Mouse (Mus musculus) bone marrow macrophage, adult 2 months (primary cell): ENCODE data around the gene Tanc2. TPM values are rescaled to one million over a fixed set of nuclear protein-coding genes. Genes with fewer than 3 reads are reported as not detected.
A peak's percentile ranks its signal among the peaks of the same experiment; 100 is the strongest.

Experiments
- H3K27ac ChIP-seq: 2 replicates; pipeline ENCODE4 v1.5.1; 2012; ENCODE audit warnings: low read depth, low read length; ENCODE audit not compliant: insufficient read depth
- H3K4me1 ChIP-seq: 2 replicates; pipeline ENCODE4 v1.6.1; 2012; ENCODE audit warnings: low read length; ENCODE audit not compliant: control insufficient read depth, insufficient read depth
- H3K4me3 ChIP-seq: 2 replicates; pipeline ENCODE4 v1.5.1; 2012; ENCODE audit warnings: mild to moderate bottlenecking, low read length, moderate library complexity; ENCODE audit not compliant: insufficient read depth
- CTCF ChIP-seq: IDR thresholded peaks from 2 replicates; pipeline ENCODE4 v1.5.1; 2012; ENCODE audit warnings: low read depth, mild to moderate bottlenecking, low read length, moderate library complexity
- POLR2A ChIP-seq: IDR thresholded peaks from 2 replicates; pipeline ENCODE4 v1.6.1; 2012; ENCODE audit warnings: mild to moderate bottlenecking, low read depth, low read length, borderline replicate concordance
- polyA plus RNA-seq: library from polyadenylated mRNA; stranded (reverse); fragments of >200 nt; gene quantifications from 2 replicates; pipeline ENCODE4 v1.2.4, GENCODE M21; 2012; ENCODE audit not compliant: missing spikeins, insufficient read depth, insufficient read length

Tanc2 gene
- polyA plus RNA-seq, 1 experiment: 35.1 TPM

DNA sequence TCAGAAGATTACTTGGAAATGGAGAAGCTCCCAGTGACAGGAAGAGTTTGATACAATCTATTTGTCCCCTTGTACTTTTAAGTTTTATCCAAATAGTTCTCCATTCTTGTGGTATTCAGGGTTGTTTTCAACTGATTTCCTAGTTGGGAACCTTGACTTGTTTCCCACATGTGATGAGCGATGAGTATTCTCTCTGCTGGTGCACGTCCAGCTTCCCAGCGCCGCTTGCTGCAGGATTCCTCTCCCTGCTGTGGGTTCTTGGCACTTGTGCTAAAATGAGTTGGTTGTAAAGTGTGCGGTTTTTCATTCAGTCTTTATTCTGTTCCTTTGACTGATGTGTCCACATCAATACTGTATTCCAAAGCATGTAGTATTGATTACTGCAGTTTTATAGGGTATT, 217.3 kb downstream of the Tanc2 start:
- H3K4me3 ChIP-seq: no peak overlapping the region
- no peak overlapping the region for H3K27ac ChIP-seq
- TF ChIP-seq POLR2A: no peak
- TF ChIP-seq CTCF: no peak
- H3K4me1 ChIP-seq: no peaks in the 10 kb centered on the region

- Histone ChIP-seq H3K4me1 (peaks cover 4% of the 10 kb centered on the region; the same call in 1 of the 2 replicates), H3K4me3 (no peak overlapping the region), H3K27ac (no peak overlapping the region)
- TF ChIP-seq POLR2A (no peak), CTCF (no peak)
These were observed 233.5 kb downstream of the Tanc2 start for GRCm38 (mm10) chr11:105823246-105823645.

DNA sequence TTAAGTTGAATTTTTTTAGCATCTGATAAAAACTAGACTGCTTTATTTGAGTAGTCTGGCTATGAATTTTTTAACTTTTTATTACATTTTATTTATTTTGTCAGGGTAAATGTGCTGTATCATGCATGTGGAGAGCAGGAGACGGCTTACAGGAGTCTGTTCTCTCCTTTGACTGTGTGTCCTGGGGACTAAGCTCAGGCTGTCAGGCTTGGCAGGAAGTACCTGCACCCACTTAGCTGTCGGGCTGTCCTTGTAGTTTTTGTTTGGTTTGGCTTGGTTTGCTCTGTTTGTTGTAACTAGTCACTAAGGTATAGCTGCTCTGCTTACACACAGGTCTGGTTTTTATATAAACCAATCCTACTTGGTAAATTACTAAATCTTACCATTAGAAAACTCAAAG, 234.0 kb downstream of the Tanc2 start:
- Histone ChIP-seq H3K27ac (no peak overlapping the region), H3K4me3 (no peak overlapping the region), H3K4me1 (peaks cover 6% of the 10 kb centered on the region; the same call in 1 of the 2 replicates)
- TF ChIP-seq CTCF (no peak), POLR2A (no peak)

DNA sequence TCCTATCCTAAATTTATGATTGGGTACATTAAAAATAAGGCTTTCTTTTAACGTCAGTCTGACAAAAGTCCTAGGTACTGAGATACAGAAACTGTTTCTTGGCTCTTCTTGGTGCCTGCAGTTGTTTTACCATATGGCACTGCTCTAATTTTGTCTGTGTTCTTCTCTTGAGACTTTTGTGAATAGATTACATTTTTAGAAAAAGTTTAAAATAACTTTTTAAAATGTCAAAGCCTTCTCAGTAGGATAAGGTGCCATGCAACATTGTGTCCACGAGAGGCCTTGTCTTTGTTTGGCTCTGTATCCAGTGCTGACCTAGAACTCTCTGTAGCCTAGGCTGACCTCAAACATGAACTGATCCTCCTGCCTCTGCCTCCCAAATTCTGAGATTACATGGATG, 238.4 kb downstream of the Tanc2 start:
- Histone ChIP-seq H3K4me1 (peaks cover 5% of the 10 kb centered on the region; the same call in 1 of the 2 replicates), H3K27ac (no peak overlapping the region), H3K4me3 (no peak overlapping the region)
- no peak for TF ChIP-seq POLR2A
- no peak for TF ChIP-seq CTCF

GRCm38 (mm10) chr11:105835209-105835608, 245.4 kb downstream of the Tanc2 start:
- TF ChIP-seq POLR2A: no peak
- no peak for TF ChIP-seq CTCF
- Histone ChIP-seq H3K4me3 (no peak overlapping the region), H3K27ac (no peak overlapping the region)

DNA sequence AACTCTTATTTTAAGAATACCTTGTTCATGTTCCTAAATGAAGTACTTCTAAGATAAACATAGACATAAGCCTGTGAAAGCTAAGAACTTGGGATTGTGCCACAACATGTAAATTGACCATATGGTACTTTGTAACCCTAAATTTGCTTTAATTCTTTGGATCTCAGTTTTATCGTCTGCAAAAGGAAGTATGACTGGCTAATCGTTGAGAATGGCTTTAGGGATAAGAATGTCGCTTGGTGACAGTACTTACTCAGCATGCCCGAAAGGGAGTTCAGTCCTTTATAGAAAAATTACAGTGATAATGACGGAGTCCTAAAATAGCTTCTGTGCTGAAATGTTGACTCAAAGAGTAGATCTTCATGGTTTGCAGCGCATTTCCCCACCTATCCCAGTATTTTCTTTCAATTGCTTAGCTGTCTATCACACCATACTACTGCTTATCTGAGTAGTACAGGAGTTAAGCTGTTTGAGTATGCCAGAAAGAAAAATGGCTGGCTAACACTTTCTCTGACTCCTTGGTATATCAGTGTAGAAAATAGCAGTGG, 246.6 kb downstream of the Tanc2 start:
- TF ChIP-seq POLR2A: no peak
- no peak for TF ChIP-seq CTCF

More at GRCm38 (mm10) chr11:105835209-105835608, 245.4 kb downstream of the Tanc2 start:
- H3K4me1 ChIP-seq: no peaks in the 10 kb centered on the region

GRCm38 (mm10) chr11:105837962-105838361, 248.2 kb downstream of the Tanc2 start:
- no peak for TF ChIP-seq CTCF
- TF ChIP-seq POLR2A: no peak
- no peak overlapping the region for H3K27ac ChIP-seq
- H3K4me1 ChIP-seq: no peaks in the 10 kb centered on the region
- H3K4me3 ChIP-seq: no peak overlapping the region

More for the DNA sequence above, 246.6 kb downstream of the Tanc2 start:
- H3K4me1 ChIP-seq: no peaks in the 10 kb centered on the region
- no peak overlapping the region for H3K4me3 ChIP-seq
- H3K27ac ChIP-seq: no peak overlapping the region

DNA sequence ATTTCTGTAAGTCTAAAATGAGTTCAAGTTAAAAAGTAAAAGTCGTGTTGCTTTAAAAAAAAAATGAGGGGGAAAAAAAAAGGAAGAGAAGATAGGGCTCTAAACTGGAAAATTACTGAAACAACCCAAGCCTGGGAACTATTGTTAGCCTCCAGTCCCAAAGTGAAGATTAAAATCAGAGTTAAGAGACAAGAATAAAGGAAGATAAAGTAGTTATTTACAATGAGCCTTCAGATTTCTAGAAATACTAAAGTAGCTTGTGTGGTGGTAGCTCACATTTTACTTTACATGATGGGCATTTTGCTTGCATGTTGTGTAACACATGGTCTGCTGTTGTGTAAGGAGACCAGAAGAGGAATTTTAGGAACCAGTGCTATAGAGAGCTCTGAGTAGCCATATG, 256.1 kb downstream of the Tanc2 start:
- TF ChIP-seq CTCF (no peak), POLR2A (no peak)
- Histone ChIP-seq H3K4me1 (peaks cover 6% of the 10 kb centered on the region), H3K4me3 (no peak overlapping the region), H3K27ac (peak overlapping the region; percentile 34)

GRCm38 (mm10) chr11:105855504-105855903, 265.7 kb downstream of the Tanc2 start:
- Histone ChIP-seq H3K27ac (no peak overlapping the region), H3K4me1 (no peaks in the 10 kb centered on the region), H3K4me3 (no peak overlapping the region)
- TF ChIP-seq POLR2A: no peak
- TF ChIP-seq CTCF: no peak

- no peak overlapping the region for H3K27ac ChIP-seq
- TF ChIP-seq CTCF (no peak), POLR2A (no peak)
- no peaks in the 10 kb centered on the region for H3K4me1 ChIP-seq
- no peak overlapping the region for H3K4me3 ChIP-seq
These were observed 268.3 kb downstream of the Tanc2 start for GRCm38 (mm10) chr11:105858063-105858462.
